Mouse (Mus musculus) kidney, postnatal 0 days (tissue): ENCODE data around the gene Slc40a1. TPM values are rescaled to one million over a fixed set of nuclear protein-coding genes. Genes with fewer than 3 reads are reported as not detected.

Experiments used
- ATAC-seq: fragments of 200-750 bp; cut with Nextera tagmentation; replicated peaks from 2 replicates; pipeline ENCODE4 v1.8.0; 2017; ENCODE audit warnings: low read depth, moderate number of reproducible peaks, moderate TSS enrichment, moderate library complexity; ENCODE audit not compliant: low FRiP score
- DNase-seq: peaks from one replicate; pipeline ENCODE4 v3.0.0-alpha.2; 2016; ENCODE audit warnings: low spot score
- H3K27ac ChIP-seq: fragments of 300-500 bp; sonication (generic); 2 replicates; pipeline ENCODE4 v1.5.1; 2014; ENCODE audit warnings: mild to moderate bottlenecking
- H3K27me3 ChIP-seq: fragments of 300-500 bp; sonication (generic); 2 replicates; pipeline ENCODE4 v1.6.1; 2014; ENCODE audit warnings: low read length, mixed read lengths; ENCODE audit not compliant: insufficient read depth
- H3K36me3 ChIP-seq: fragments of 300-500 bp; sonication (generic); 2 replicates; pipeline ENCODE4 v1.6.1; 2014; ENCODE audit warnings: low read length, mixed read lengths; ENCODE audit not compliant: insufficient read depth
- H3K4me1 ChIP-seq: fragments of 300-500 bp; sonication (generic); replicated peaks from 2 replicates; pipeline ENCODE4 v1.6.1; 2014; ENCODE audit warnings: antibody characterized with exemption, low read length, mixed read lengths; ENCODE audit not compliant: insufficient read depth
- H3K4me2 ChIP-seq: fragments of 300-500 bp; sonication (generic); 2 replicates; pipeline ENCODE4 v1.6.1; 2014; ENCODE audit warnings: mild to moderate bottlenecking, low read length, moderate library complexity, mixed read lengths
- H3K4me3 ChIP-seq: fragments of 300-500 bp; sonication (generic); replicated peaks from 2 replicates; pipeline ENCODE4 v1.5.1; 2014; ENCODE audit warnings: low read depth, low read length
- H3K9ac ChIP-seq: fragments of 300-500 bp; sonication (generic); 2 replicates; pipeline ENCODE4 v1.6.1; 2014; ENCODE audit warnings: low read depth, low read length
- H3K9me3 ChIP-seq: fragments of 300-500 bp; sonication (generic); replicated peaks from 2 replicates; pipeline ENCODE4 v1.6.1; 2016; ENCODE audit warnings: low read length, inconsistent platforms, mixed read lengths
- CTCF ChIP-seq: IDR thresholded peaks from 2 replicates; pipeline ENCODE4 v1.5.1; 2016; ENCODE audit warnings: antibody characterized with exemption, low read depth, mild to moderate bottlenecking, moderate library complexity
- WGBS: fragments of 180-500 bp; shearing (Covaris S2); extraction: QIAGEN DNeasy Blood & Tissue Kit; methylation state at CpG from one replicate; pipeline ENCODE4 v1.1.7; 2014; 5-methylcytosine and 5-hydroxymethylcytosine counted together
- polyA plus RNA-seq: library from polyadenylated mRNA; unstranded; fragments of >200 nt; fragmentation: Nextera tagmentation; extraction: Ambion mirVana; gene quantifications from 2 replicates; pipeline ENCODE4 v1.2.1, GENCODE M21; 2015

The Slc40a1 gene
- polyA plus RNA-seq, 1 experiment from 2014 or later: 119 TPM

- Histone ChIP-seq H3K4me1 (peaks cover 7% of the 10 kb centered on the region), H3K36me3 (no peaks in the 10 kb centered on the region), H3K4me2 (no peak overlapping the region), H3K9me3 (no peaks in the 10 kb centered on the region), H3K9ac (no peak overlapping the region), H3K27me3 (no peaks in the 10 kb centered on the region), H3K4me3 (no peak overlapping the region), H3K27ac (peak overlapping the region; percentile 62)
- DNase-seq: peak; percentile 92
- TF ChIP-seq CTCF: no peak
- peak; percentile 26; the same call in 1 of the 2 replicates for ATAC-seq
- 35% methylated on average over 1 of the region's 1 CpGs for WGBS
These were observed 58.3 kb downstream of the Slc40a1 start for GRCm38 (mm10) chr1:45868050-45868449.

GRCm38 (mm10) chr1:45866288-45867018 is 59.9 kb downstream of the Slc40a1 start:
- Histone ChIP-seq H3K4me2 (no peak overlapping the region; the same call in 1 of the 2 replicates), H3K27ac (peak overlapping the region; percentile 74), H3K9me3 (no peaks in the 10 kb centered on the region), H3K4me1 (peaks cover 7% of the 10 kb centered on the region), H3K4me3 (no peak overlapping the region), H3K36me3 (no peaks in the 10 kb centered on the region), H3K27me3 (no peaks in the 10 kb centered on the region), H3K9ac (no peak overlapping the region)
- 27% methylated on average over 3 of the region's 3 CpGs for WGBS
- peak; percentile 48 for ATAC-seq
- peak; percentile 85 for DNase-seq
- no peak for TF ChIP-seq CTCF

- DNase-seq: no peak
- 33% methylated on average over 5 of the region's 5 CpGs for WGBS
- peaks cover 7% of the 10 kb centered on the region for H3K4me1 ChIP-seq
- H3K4me2 ChIP-seq: no peak overlapping the region; the same call in 1 of the 2 replicates
- no peak overlapping the region for H3K9ac ChIP-seq
- H3K4me3 ChIP-seq: no peak overlapping the region
- H3K27me3 ChIP-seq: no peaks in the 10 kb centered on the region
- no peak for TF ChIP-seq CTCF
- H3K9me3 ChIP-seq: no peaks in the 10 kb centered on the region
- peak overlapping the region; percentile 74 for H3K27ac ChIP-seq
- ATAC-seq: no peak
- H3K36me3 ChIP-seq: no peaks in the 10 kb centered on the region
These were observed 60.6 kb downstream of the Slc40a1 start for GRCm38 (mm10) chr1:45865727-45866126.

- Histone ChIP-seq H3K4me3 (no peak overlapping the region), H3K9me3 (no peaks in the 10 kb centered on the region), H3K27ac (peak overlapping the region; percentile 74), H3K9ac (no peak overlapping the region), H3K4me1 (peaks cover 7% of the 10 kb centered on the region), H3K36me3 (no peaks in the 10 kb centered on the region), H3K4me2 (no peak overlapping the region), H3K27me3 (no peaks in the 10 kb centered on the region)
- TF ChIP-seq CTCF: no peak
- DNase-seq: peak; percentile 77
- 13% methylated on average over 1 of the region's 1 CpGs for WGBS
- ATAC-seq: no peak
These were observed 61.0 kb downstream of the Slc40a1 start for GRCm38 (mm10) chr1:45865316-45865715.

GRCm38 (mm10) chr1:45864564-45865014 is 61.7 kb downstream of the Slc40a1 start:
- Histone ChIP-seq H3K4me2 (no peak overlapping the region), H3K27me3 (no peaks in the 10 kb centered on the region), H3K9me3 (no peaks in the 10 kb centered on the region), H3K36me3 (no peaks in the 10 kb centered on the region), H3K4me3 (no peak overlapping the region), H3K27ac (peak overlapping the region; percentile 70), H3K4me1 (peaks cover 3% of the 10 kb centered on the region), H3K9ac (no peak overlapping the region)
- DNase-seq (peak; percentile 90), ATAC-seq (peak; percentile 65)
- 0 out of 2 replicates have a peak, but pooled peaks have one; percentile 2 for TF ChIP-seq CTCF
- 43% methylated on average over 4 of the region's 4 CpGs for WGBS

GRCm38 (mm10) chr1:45863641-45864040 is 62.7 kb downstream of the Slc40a1 start:
- 93% methylated on average over 3 of the region's 3 CpGs for WGBS
- Histone ChIP-seq H3K27me3 (no peaks in the 10 kb centered on the region), H3K4me3 (no peak overlapping the region), H3K4me1 (peaks cover 3% of the 10 kb centered on the region), H3K4me2 (no peak overlapping the region), H3K36me3 (no peaks in the 10 kb centered on the region), H3K9ac (no peak overlapping the region), H3K9me3 (no peaks in the 10 kb centered on the region), H3K27ac (peak overlapping the region; percentile 70; the same call in 1 of the 2 replicates)
- no peak for ATAC-seq
- TF ChIP-seq CTCF: no peak
- no peak for DNase-seq

- no peak overlapping the region for H3K4me3 ChIP-seq
- H3K4me1 ChIP-seq: peaks cover 3% of the 10 kb centered on the region; the same call in 1 of the 2 replicates
- H3K4me2 ChIP-seq: no peak overlapping the region
- ATAC-seq: no peak
- no peak for TF ChIP-seq CTCF
- no peaks in the 10 kb centered on the region for H3K27me3 ChIP-seq
- no peak for DNase-seq
- no peaks in the 10 kb centered on the region for H3K36me3 ChIP-seq
- H3K27ac ChIP-seq: no peak overlapping the region
- H3K9me3 ChIP-seq: no peaks in the 10 kb centered on the region
- no peak overlapping the region for H3K9ac ChIP-seq
These were observed 65.2 kb downstream of the Slc40a1 start for GRCm38 (mm10) chr1:45861162-45861561.
